In the genomic region with DNA sequence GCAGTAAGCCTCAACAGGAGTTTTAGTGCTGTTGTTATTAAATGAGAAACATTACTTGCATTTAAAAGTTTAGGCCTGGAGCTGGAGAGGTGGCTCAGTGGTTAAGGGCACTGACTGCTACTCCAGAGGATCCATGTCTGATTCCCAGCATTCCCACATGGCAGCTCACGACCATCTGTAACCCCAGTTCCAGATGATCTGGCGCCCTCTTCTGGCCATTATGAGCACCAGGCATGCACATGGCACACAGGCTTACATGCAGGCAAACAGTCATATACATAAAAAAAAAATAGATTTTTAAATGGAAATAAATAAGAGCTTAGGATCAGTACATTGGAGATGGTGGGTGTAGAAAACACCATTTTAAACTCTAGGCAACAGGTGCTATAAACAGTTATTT, we compare ENCODE assay signal across 15 mouse cellular contexts. TPM values are rescaled to one million over a fixed set of nuclear protein-coding genes. Genes with fewer than 3 reads are reported as not detected.
DNase-seq lines count a peak whose midpoint lies in the region; ATAC-seq and TF ChIP-seq lines count a peak whose summit lies in the region.
"Had no signal": no experiment of that assay in that cellular context is flagged by ENCODE, and none has a peak within 500 bp of the region (broad histone marks: within the 10 kb centered on the region; RNA-seq: fewer than 3 reads in every experiment).

No protein-coding gene starts in this region.

- no peak overlapping the region for H3K4me3 ChIP-seq in gastrocnemius, adult 2 months
- no peak overlapping the region for H3K4me3 ChIP-seq in liver, adult 2 months (ENCODE audit: insufficient read depth, low read depth, low read length)
- no peak overlapping the region for H3K4me3 ChIP-seq in liver, embryonic 12.5 days
- H3K4me3 ChIP-seq: hindbrain, embryonic 10.5 days; liver, embryonic 15.5 days; neural tube, embryonic 13.5 days had no signal

- no peak for DNase-seq in gastrocnemius, adult 2 months
- DNase-seq in gastrocnemius, adult 8-10 months (ENCODE audit: low spot score in 2 of 2): no peak
- DNase-seq in liver, adult 2 months (ENCODE audit: extremely low read depth, low read depth, low spot score): no peak
- DNase-seq in A20 (ENCODE audit: low read depth, low spot score) (peak; percentile 10), R1 (ENCODE audit: low read depth, low spot score) (peak; percentile 82)
- DNase-seq: B cell, adult 2 months; cerebellum, postnatal 25 days; kidney, postnatal 10 days; right cerebral cortex, adult 18-20 months; thymus, postnatal 36 days had no signal

- intact Hi-C loops in gastrocnemius, adult 2 months (cut with DNase I): no loop called here

- no peak overlapping the region for H3K9ac ChIP-seq in liver, adult 2 months (ENCODE audit: low read depth, low read length)
- no peak overlapping the region for H3K9ac ChIP-seq in liver, embryonic 12.5 days
- H3K9ac ChIP-seq: liver, embryonic 15.5 days; neural tube, embryonic 13.5 days had no signal

- no peaks in the 10 kb centered on the region for H3K36me3 ChIP-seq in liver, adult 2 months (ENCODE audit: control insufficient read depth, insufficient read depth, low read length)
- H3K36me3 ChIP-seq in liver, embryonic 12.5 days: peaks cover 42% of the 10 kb centered on the region

- no peaks in the 10 kb centered on the region for H3K79me2 ChIP-seq in liver, adult 2 months (ENCODE audit: control insufficient read depth, insufficient read depth, low read length)

- ATAC-seq in liver, embryonic 12.5 days: no peak
- no peak for ATAC-seq in frontal cortex, adult (ENCODE audit: low TSS enrichment)

- H3K4me1 ChIP-seq in liver, adult 2 months (ENCODE audit: control insufficient read depth, insufficient read depth, low read length): peaks cover 2% of the 10 kb centered on the region; the same call in 1 of the 2 replicates
- peaks cover 8% of the 10 kb centered on the region; the same call in 1 of the 2 replicates for H3K4me1 ChIP-seq in liver, embryonic 12.5 days
- H3K4me1 ChIP-seq: liver, embryonic 15.5 days; neural tube, embryonic 13.5 days had no signal

- peak; percentile 26; the same call in 1 of the 2 replicates for TF ChIP-seq CTCF in gastrocnemius, adult 2 months (IDR thresholded peaks at IDR 0.05)
- 0 out of 2 replicates have a peak, but pooled peaks have one; percentile 18 for TF ChIP-seq CTCF in liver, adult 2 months (IDR thresholded peaks at IDR 0.05; ENCODE audit: low read depth, low read length)

- H3K27ac ChIP-seq in gastrocnemius, adult 2 months: no peak overlapping the region
- no peak overlapping the region for H3K27ac ChIP-seq in liver, adult 2 months (replicated peaks; ENCODE audit: insufficient read depth, low read depth, low read length)
- no peak overlapping the region for H3K27ac ChIP-seq in liver, embryonic 12.5 days
- H3K27ac ChIP-seq: hindbrain, embryonic 10.5 days; liver, embryonic 15.5 days; neural tube, embryonic 13.5 days had no signal

- TF ChIP-seq POLR2A in liver, adult 2 months (IDR thresholded peaks at IDR 0.05; ENCODE audit: extremely low read depth, insufficient read depth, low read length): no peak

- WGBS in liver, adult 2 months: 96% methylated on average over 2 of the region's 2 CpGs
- WGBS in liver, embryonic 12.5 days (ENCODE audit: insufficient replicate concordance): 75% methylated on average over 2 of the region's 2 CpGs

- no peak overlapping the region for H3K4me2 ChIP-seq in liver, embryonic 12.5 days
- H3K4me2 ChIP-seq: liver, embryonic 15.5 days; neural tube, embryonic 13.5 days had no signal

- H3K9me3 ChIP-seq in liver, embryonic 12.5 days (replicated peaks): no peaks in the 10 kb centered on the region; the same call in 1 of the 2 replicates
- H3K9me3 ChIP-seq: liver, embryonic 15.5 days; neural tube, embryonic 13.5 days had no signal

- H3K27me3 ChIP-seq in liver, adult 2 months (ENCODE audit: control insufficient read depth, insufficient read depth, low read length): no peaks in the 10 kb centered on the region
- H3K27me3 ChIP-seq in liver, embryonic 12.5 days (replicated peaks): no peaks in the 10 kb centered on the region
- H3K27me3 ChIP-seq: liver, embryonic 15.5 days; neural tube, embryonic 13.5 days had no signal

RNA-seq across cellular contexts. Expression of gene Ctnnal1, which starts 21.0 kb away (rescaled TPM):
- total RNA-seq in gastrocnemius, adult 2 months (2021): 10 to 100 TPM in 1 of 2 experiments, 1 to 10 TPM in 1; 9.0 to 12.6 TPM
- total RNA-seq in gastrocnemius, adult 8-10 months (2022): 1 to 10 TPM; 5.8 to 9.6 (median 7.2) TPM
- total RNA-seq in liver, adult 2 months (2014; rRNA removed): 3.4 and 3.9 TPM in 2 replicates
- 0.83 and 1.5 TPM in 2 replicates for polyA plus RNA-seq in liver, adult 2 months (2012; rRNA removed)
- 13.1 and 13.4 TPM in 2 replicates for polyA plus RNA-seq in liver, embryonic 12.5 days (2016; fragmentation: Nextera tagmentation; extraction: Ambion mirVana)

RNA-seq across cellular contexts. Expression of gene Fam206a, which starts 41.8 kb away (rescaled TPM):
- 1 to 10 TPM; 1.6 to 2.0 TPM for total RNA-seq in gastrocnemius, adult 2 months (2021)
- total RNA-seq in gastrocnemius, adult 8-10 months (2022): 1 to 10 TPM in 3 of 4 experiments, under 1 TPM in 1; 0.73 to 1.9 (median 1.3) TPM
- 0.81 and 0.92 TPM in 2 replicates for total RNA-seq in liver, adult 2 months (2014; rRNA removed)
- 0.95 and 1.1 TPM in 2 replicates for polyA plus RNA-seq in liver, adult 2 months (2012; rRNA removed)
- polyA plus RNA-seq in liver, embryonic 12.5 days (2016; fragmentation: Nextera tagmentation; extraction: Ambion mirVana): 9.4 and 11.4 TPM in 2 replicates

RNA-seq across cellular contexts. Expression of gene Elp1, which starts 41.8 kb away (rescaled TPM):
- total RNA-seq in gastrocnemius, adult 2 months (2021): 10 to 100 TPM; 21.2 to 27.4 TPM
- total RNA-seq in gastrocnemius, adult 8-10 months (2022): 10 to 100 TPM; 19.3 to 25.9 (median 23.6) TPM
- 8.1 and 9.4 TPM in 2 replicates for total RNA-seq in liver, adult 2 months (2014; rRNA removed)
- polyA plus RNA-seq in liver, adult 2 months (2012; rRNA removed): 3.8 and 6.4 TPM in 2 replicates
- polyA plus RNA-seq in liver, embryonic 12.5 days (2016; fragmentation: Nextera tagmentation; extraction: Ambion mirVana): 28.6 and 30.2 TPM in 2 replicates

Comparison
In these comparisons a context has a peak if more than half of its experiments do, and no peak if none do; other contexts are left out.
1. DNase-seq: peak in A20 (single experiment) and R1 (single experiment); none in gastrocnemius, adult 2 months (single experiment), gastrocnemius, adult 8-10 months (0 of 2) and liver, adult 2 months (single experiment).